Mouse (Mus musculus) megakaryocyte, embryonic 14.5 days (primary cell): ENCODE results near the gene Ctag2. TPM values are rescaled to one million over a fixed set of nuclear protein-coding genes. Genes with fewer than 3 reads are reported as not detected.

Source experiments
- H3K27me3 ChIP-seq: replicated peaks from 2 replicates; pipeline ENCODE3; 2012; ENCODE audit warnings: inconsistent platforms
- H3K36me3 ChIP-seq: replicated peaks from 2 replicates; pipeline ENCODE3; 2012; ENCODE audit warnings: low read length, inconsistent platforms, mixed read lengths
- H3K4me1 ChIP-seq: 2 replicates; pipeline ENCODE4 v1.6.1; 2012; ENCODE audit warnings: inconsistent platforms
- H3K4me3 ChIP-seq: replicated peaks from 2 replicates; pipeline ENCODE3; 2012; ENCODE audit warnings: moderate library complexity, mild to moderate bottlenecking, inconsistent platforms
- H3K9me3 ChIP-seq: 2 replicates; pipeline ENCODE4 v1.6.1; 2012; ENCODE audit warnings: inconsistent platforms
- FLI1 ChIP-seq: IDR thresholded peaks from 2 replicates; pipeline ENCODE4 v1.6.1; 2012; ENCODE audit warnings: low read length, inconsistent platforms, mixed read lengths
- polyA plus RNA-seq: library from polyadenylated mRNA; stranded (reverse); fragments of >175 nt; gene quantifications from 2 replicates; pipeline ENCODE4 v1.2.3, GENCODE M21; 2012; ENCODE audit warnings: low replicate concordance; ENCODE audit not compliant: insufficient read depth

Gene Ctag2
- polyA plus RNA-seq: not detected in 2 replicates

DNA sequence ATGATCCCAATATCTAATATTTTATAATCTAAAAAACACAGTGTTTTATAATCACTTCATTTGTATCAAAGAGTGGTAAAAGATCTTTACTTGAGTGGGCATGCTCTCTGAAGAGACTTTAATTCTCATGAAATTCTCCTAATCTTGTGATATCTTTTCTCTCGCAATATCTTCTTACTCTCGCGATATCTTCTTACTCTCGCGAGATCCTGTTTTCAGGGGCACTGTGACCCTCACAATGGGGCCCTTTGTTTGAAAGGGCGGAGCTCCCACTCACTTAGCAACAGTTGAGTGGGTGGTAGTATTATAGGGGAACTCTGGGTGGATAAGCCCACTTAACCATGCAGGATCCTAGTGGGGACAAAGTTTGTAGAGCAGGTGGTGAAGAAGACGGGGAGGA is at the start of gene Ctag2:
Gene Ctag2 (plus strand): TSS at position 301 of the 400 bp plus-strand sequence.
- Histone ChIP-seq H3K4me3 (no peak within 1 kb of the TSS), H3K9me3 (peaks cover 4% of the 10 kb centered on the region; the same call in 1 of the 2 replicates), H3K36me3 (no peaks in the 10 kb centered on the region), H3K27me3 (no peaks in the 10 kb centered on the region), H3K4me1 (no peaks in the 10 kb centered on the region)
- TF ChIP-seq FLI1: no peak
